Comparison of ENCODE assay signal across 30 mouse cellular contexts in the genomic region with DNA sequence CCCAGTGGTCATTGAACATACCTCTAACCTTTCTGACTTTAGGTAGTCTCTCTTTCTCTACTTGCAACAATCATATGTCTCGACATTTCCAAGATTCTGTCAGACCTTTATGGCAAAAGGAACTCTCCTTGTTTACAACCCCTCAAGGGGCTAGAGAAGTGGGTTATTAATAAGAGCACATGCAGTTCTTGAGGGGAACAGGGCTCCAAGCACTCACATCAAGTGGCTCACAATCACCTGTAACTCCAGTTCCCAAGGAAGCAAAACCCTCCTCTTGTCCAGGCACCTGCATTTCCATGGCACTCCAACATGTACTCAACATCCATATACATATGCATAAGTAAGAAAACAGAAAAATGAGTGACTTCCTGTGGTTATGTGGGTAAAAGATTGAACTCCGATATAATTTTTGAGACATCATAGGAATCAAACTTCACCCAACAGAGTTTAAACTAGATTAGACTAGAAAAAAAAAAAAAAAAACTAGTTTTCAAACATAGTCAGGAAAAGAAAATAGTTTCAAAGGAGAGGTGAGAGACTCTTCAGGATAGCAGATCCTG. TPM values are rescaled to one million over a fixed set of nuclear protein-coding genes. Genes with fewer than 3 reads are reported as not detected.
DNase-seq lines count a peak whose midpoint lies in the region; ATAC-seq and TF ChIP-seq lines count a peak whose summit lies in the region.
"Had no signal": no experiment of that assay in that cellular context is flagged by ENCODE, and none has a peak within 500 bp of the region (broad histone marks: within the 10 kb centered on the region; RNA-seq: fewer than 3 reads in every experiment).

No protein-coding gene starts in this region.

- TF ChIP-seq EP300 in lung, postnatal 0 days (IDR thresholded peaks at IDR 0.05), result peak; percentile 39; the same call in 1 of the 2 replicates

- no peak overlapping the region for H3K4me2 ChIP-seq in lung, postnatal 0 days (replicated peaks; ENCODE audit: low read depth, low read length)
- H3K4me2 ChIP-seq: embryonic facial prominence, embryonic 13.5 days; forebrain, embryonic 15.5 days; lung, embryonic 14.5 days; neural tube, embryonic 15.5 days had no signal

- H3K27me3 ChIP-seq in lung, postnatal 0 days (replicated peaks; ENCODE audit: insufficient read depth, low read length), result no peaks in the 10 kb centered on the region
- H3K27me3 ChIP-seq: CH12.LX; embryonic facial prominence, embryonic 13.5 days; forebrain, embryonic 15.5 days; neural tube, embryonic 15.5 days had no signal

- no peak overlapping the region for H3K9ac ChIP-seq in lung, postnatal 0 days (replicated peaks; ENCODE audit: low read depth)
- H3K9ac ChIP-seq: embryonic facial prominence, embryonic 13.5 days; forebrain, embryonic 15.5 days; liver, embryonic 14.5 days; lung, embryonic 14.5 days; neural tube, embryonic 15.5 days had no signal

- peak; percentile 72 for ATAC-seq in lung, postnatal 0 days
- ATAC-seq in activated CD4-positive, CD25-positive, alpha-beta regulatory T cell, adult 4 months, result peak; percentile 57
- ATAC-seq: forebrain, embryonic 15.5 days; hindbrain, postnatal 0 days; intestine, postnatal 0 days had no signal

- no peaks in the 10 kb centered on the region for H3K4me1 ChIP-seq in lung, postnatal 0 days (ENCODE audit: insufficient read depth, low read depth, low read length)
- H3K4me1 ChIP-seq: embryonic facial prominence, embryonic 13.5 days; forebrain, embryonic 10.5 days; forebrain, embryonic 15.5 days; neural tube, embryonic 15.5 days had no signal

- 49% methylated on average over 2 of the region's 2 CpGs for WGBS in lung, postnatal 0 days

- H3K27ac ChIP-seq in lung, postnatal 0 days (ENCODE audit: low read length), result no peak overlapping the region
- H3K27ac ChIP-seq: embryonic facial prominence, embryonic 13.5 days; forebrain, embryonic 10.5 days; forebrain, embryonic 15.5 days; gastrocnemius, adult 2 months; hindbrain, postnatal 0 days; liver, embryonic 14.5 days; neural tube, embryonic 15.5 days had no signal

- DNase-seq in lung, postnatal 0 days (ENCODE audit: low spot score), result peak; percentile 67
- DNase-seq in lung, postnatal 14 days, result no peak
- peak; percentile 63 for DNase-seq in thymus, postnatal 0 days (ENCODE audit: low spot score)
- DNase-seq in thymus, adult 18-20 months, result no peak
- DNase-seq in gastrocnemius, postnatal 36 days, result no peak
- no peak for DNase-seq in cerebellum, postnatal 36 days
- no peak for DNase-seq in heart, postnatal 36 days
- DNase-seq: adrenal gland, postnatal 14 days; cerebellum, adult 11-12 months; cerebellum, adult 9-11 months; gastrocnemius, adult 2 months; heart, postnatal 14 days; kidney, adult 9 months; kidney, postnatal 14 days; liver; lung, embryonic 14.5 days; midbrain, embryonic 14.5 days; retina, postnatal 1 day; right cerebral cortex, postnatal 14 days had no signal

- H3K9me3 ChIP-seq in lung, postnatal 0 days (ENCODE audit: low read length), result no peaks in the 10 kb centered on the region
- H3K9me3 ChIP-seq: embryonic facial prominence, embryonic 13.5 days; forebrain, embryonic 10.5 days; forebrain, embryonic 15.5 days; neural tube, embryonic 15.5 days had no signal

- H3K36me3 ChIP-seq in lung, postnatal 0 days (ENCODE audit: insufficient read depth, low read length), result no peaks in the 10 kb centered on the region
- H3K36me3 ChIP-seq: forebrain, embryonic 10.5 days; forebrain, embryonic 15.5 days had no signal

- intact Hi-C loops in gastrocnemius, postnatal 36 days (cut with DNase I), result no loop called here
- intact Hi-C loops in heart, postnatal 36 days (cut with DNase I), result no loop called here

- TF ChIP-seq CTCF in lung, postnatal 0 days (IDR thresholded peaks at IDR 0.05), result no peak

- no peak overlapping the region for H3K4me3 ChIP-seq in lung, postnatal 0 days (ENCODE audit: low read depth, low read length)
- H3K4me3 ChIP-seq: embryonic facial prominence, embryonic 13.5 days; forebrain, embryonic 10.5 days; forebrain, embryonic 15.5 days; gastrocnemius, adult 2 months; neural tube, embryonic 15.5 days had no signal

RNA-seq across cellular contexts. Expression of a gene that starts 36.5 kb away (rescaled TPM):
- polyA plus RNA-seq in lung, postnatal 0 days (2015; fragmentation: Nextera tagmentation; extraction: Ambion mirVana), result 1.0 and 1.2 TPM in 2 replicates
- polyA plus RNA-seq in thymus, postnatal 0 days (2015; fragmentation: Nextera tagmentation; extraction: Ambion mirVana), result 2.8 and 3.6 TPM in 2 replicates
- polyA plus RNA-seq in activated CD4-positive, CD25-positive, alpha-beta regulatory T cell, adult 4 months (2017; shearing (Covaris generic)), result 1 to 10 TPM; 4.6 to 8.2 TPM
- under 1 TPM; 0.82 to 0.86 TPM for total RNA-seq in gastrocnemius, postnatal 36 days (2021)
- total RNA-seq in heart, postnatal 36 days (2021), result 1 to 10 TPM in 1 of 2 experiments, under 1 TPM in 1; 0.49 to 1.6 TPM
- total RNA-seq: common myeloid progenitor, adult 5-6 weeks had no signal

RNA-seq across cellular contexts. Expression of a gene that starts 36.8 kb away (rescaled TPM):
- 15.0 and 16.8 TPM in 2 replicates for polyA plus RNA-seq in lung, postnatal 0 days (2015; fragmentation: Nextera tagmentation; extraction: Ambion mirVana)
- 29.8 and 35.7 TPM in 2 replicates for polyA plus RNA-seq in thymus, postnatal 0 days (2015; fragmentation: Nextera tagmentation; extraction: Ambion mirVana)
- polyA plus RNA-seq in activated CD4-positive, CD25-positive, alpha-beta regulatory T cell, adult 4 months (2017; shearing (Covaris generic)), result 10 to 100 TPM; 13.9 to 16.4 TPM
- total RNA-seq in gastrocnemius, postnatal 36 days (2021), result 10 to 100 TPM; 29.2 to 33.5 TPM
- 10 to 100 TPM; 36.3 to 41.6 TPM for total RNA-seq in heart, postnatal 36 days (2021)

RNA-seq across cellular contexts. Expression of a gene that starts 38.1 kb away (rescaled TPM):
- 37.1 and 39.4 TPM in 2 replicates for polyA plus RNA-seq in lung, postnatal 0 days (2015; fragmentation: Nextera tagmentation; extraction: Ambion mirVana)
- 29.4 and 33.8 TPM in 2 replicates for polyA plus RNA-seq in thymus, postnatal 0 days (2015; fragmentation: Nextera tagmentation; extraction: Ambion mirVana)
- 10 to 100 TPM; 13.8 to 15.7 TPM for polyA plus RNA-seq in activated CD4-positive, CD25-positive, alpha-beta regulatory T cell, adult 4 months (2017; shearing (Covaris generic))
- 1 to 10 TPM; 3.7 to 6.0 TPM for total RNA-seq in gastrocnemius, postnatal 36 days (2021)
- 10 to 100 TPM; 14.8 to 16.9 TPM for total RNA-seq in heart, postnatal 36 days (2021)

RNA-seq across cellular contexts. Expression of a gene that starts 56.5 kb away (rescaled TPM):
- 0.38 and 0.54 TPM in 2 replicates for polyA plus RNA-seq in lung, postnatal 0 days (2015; fragmentation: Nextera tagmentation; extraction: Ambion mirVana)
- 0.17 and 0.18 TPM in 2 replicates for polyA plus RNA-seq in thymus, postnatal 0 days (2015; fragmentation: Nextera tagmentation; extraction: Ambion mirVana)
- not detected for polyA plus RNA-seq in activated CD4-positive, CD25-positive, alpha-beta regulatory T cell, adult 4 months (2017; shearing (Covaris generic))
- total RNA-seq in gastrocnemius, postnatal 36 days (2021), result 1 to 10 TPM; 1.9 to 6.8 TPM
- 10 to 100 TPM; 25.3 to 30.2 TPM for total RNA-seq in heart, postnatal 36 days (2021)
- total RNA-seq: common myeloid progenitor, adult 5-6 weeks; monocyte, adult 5-6 weeks had no signal

Comparison
In these comparisons a context has a peak if more than half of its experiments do, and no peak if none do; other contexts are left out.
1. DNase-seq: peak in lung, postnatal 0 days (single experiment) and thymus, postnatal 0 days (single experiment); none in lung, postnatal 14 days (single experiment), thymus, adult 18-20 months (0 of 2), gastrocnemius, postnatal 36 days (0 of 2), cerebellum, postnatal 36 days (0 of 2) and heart, postnatal 36 days (0 of 2).